Mouse (Mus musculus): Measurements from ENCODE around the gene Naip2. TPM values are rescaled to one million over a fixed set of nuclear protein-coding genes. Genes with fewer than 3 reads are reported as not detected.
A peak's percentile ranks its signal among the peaks of the same experiment; 100 is the strongest.

Gene Naip2
- total and polyA plus RNA-seq, 3 experiments, result 0.26 to 21.3 (median 10.6) TPM

GRCm38 (mm10) chr13:100112218-100112972, 89.5 kb downstream of the Naip2 start:
- Histone ChIP-seq H3K9me3 (replicated peaks) (no peaks in the 10 kb centered on the region), H3K36me3 (replicated peaks) (peaks cover 2% of the 10 kb centered on the region), H3K27me3 (ENCODE audit: insufficient read depth, low read length) (peaks cover 5% of the 10 kb centered on the region), H3K4me3 (ENCODE audit: low read depth, low read length) (no peak overlapping the region), H3K4me1 (ENCODE audit: insufficient read depth, low read depth, low read length) (peaks cover 15% of the 10 kb centered on the region)
- ATAC-seq (ENCODE audit: extremely low read depth, insufficient number of reproducible peaks, low FRiP score, poor library complexity, severe bottlenecking) (peak; percentile 34; the same call in 1 of the 2 replicates), DNase-seq (ENCODE audit: low spot score) (no peak)
- TF ChIP-seq TAL1 (conservative IDR thresholded peaks at IDR 0.05; ENCODE audit: low read depth, low read length) (no peak), CTCF (IDR thresholded peaks at IDR 0.05; ENCODE audit: low read depth, low read length) (no peak), GATA2 (IDR thresholded peaks at IDR 0.05; ENCODE audit: borderline replicate concordance, low read depth, low read length) (no peak), GATA1 (IDR thresholded peaks at IDR 0.05; ENCODE audit: borderline replicate concordance, low read length) (no peak), POLR2AphosphoS5 (IDR thresholded peaks at IDR 0.05; ENCODE audit: insufficient replicate concordance, low read depth, low read length) (no peak)

DNA sequence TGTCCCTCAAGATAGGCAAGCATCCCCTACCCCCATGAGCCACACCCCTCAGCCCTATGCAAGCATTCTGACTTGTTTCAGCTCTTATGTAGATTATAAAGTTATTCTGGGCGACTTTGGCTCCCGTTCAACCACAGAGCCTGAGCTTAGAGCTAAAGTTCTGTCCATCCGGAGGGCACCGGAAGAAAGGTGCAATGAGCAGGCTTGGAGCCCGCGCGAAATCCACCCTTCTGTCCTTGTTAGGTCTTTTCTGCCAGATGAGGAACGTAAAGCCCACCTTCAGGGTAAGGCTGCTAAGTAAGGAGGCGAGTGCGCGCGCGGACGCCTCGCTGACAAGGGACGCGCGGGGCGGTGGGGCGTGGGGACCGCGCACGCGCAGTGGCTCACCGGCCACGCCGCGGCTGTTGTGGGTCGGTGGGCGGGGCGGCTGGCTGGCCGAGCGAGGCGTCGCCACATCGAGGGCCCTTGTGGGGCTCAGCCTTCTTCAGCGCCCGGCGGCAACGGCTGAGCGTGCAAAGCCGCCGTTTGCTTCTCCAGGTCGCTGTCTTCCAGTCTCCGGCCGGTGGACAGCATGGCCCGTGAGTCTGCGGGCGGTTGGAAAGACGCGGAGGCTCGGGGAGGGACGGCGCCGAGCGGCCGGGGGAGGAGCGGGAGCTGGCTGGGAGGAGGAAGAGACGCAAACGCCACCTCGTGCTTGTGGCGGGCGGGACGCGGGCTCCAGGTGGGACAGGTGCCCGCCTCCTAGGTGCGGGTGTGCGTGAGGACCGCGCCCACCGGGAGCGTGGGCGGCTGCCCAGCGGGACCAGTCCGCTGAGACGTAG, 94.0 kb downstream of the Naip2 start, which contains the start of gene Serf1:
Serf1 (plus strand) TSS at position 361 of the 821 bp plus-strand sequence.
- no peak; the same call in 1 of the 2 replicates for ATAC-seq (ENCODE audit: extremely low read depth, insufficient number of reproducible peaks, low FRiP score, poor library complexity, severe bottlenecking)
- TF ChIP-seq CTCF (IDR thresholded peaks at IDR 0.05; ENCODE audit: low read depth, low read length), result no peak
- no peak for TF ChIP-seq GATA2 (IDR thresholded peaks at IDR 0.05; ENCODE audit: borderline replicate concordance, low read depth, low read length)
- TF ChIP-seq POLR2AphosphoS5 (IDR thresholded peaks at IDR 0.05; ENCODE audit: insufficient replicate concordance, low read depth, low read length), result no peak
- TF ChIP-seq TAL1 (conservative IDR thresholded peaks at IDR 0.05; ENCODE audit: low read depth, low read length), result no peak
- no peak for TF ChIP-seq GATA1 (IDR thresholded peaks at IDR 0.05; ENCODE audit: borderline replicate concordance, low read length)
- peak; percentile 80 for DNase-seq (ENCODE audit: low spot score)

GRCm38 (mm10) chr13:100103748-100104254, 98.1 kb downstream of the Naip2 start, which contains the start of gene Bdp1:
Gene Bdp1 (minus strand): TSS chr13:100104070.
- Histone ChIP-seq H3K9me3 (replicated peaks) (no peaks in the 10 kb centered on the region), H3K4me1 (ENCODE audit: insufficient read depth, low read depth, low read length) (peaks cover 47% of the 10 kb centered on the region), H3K36me3 (replicated peaks) (peaks cover 15% of the 10 kb centered on the region), H3K4me3 (ENCODE audit: low read depth, low read length) (peak within 1 kb of the TSS; percentile 90), H3K27me3 (ENCODE audit: insufficient read depth, low read length) (no peaks in the 10 kb centered on the region)
- DNase-seq (ENCODE audit: low spot score) (peak; percentile 76), ATAC-seq (ENCODE audit: extremely low read depth, insufficient number of reproducible peaks, low FRiP score, poor library complexity, severe bottlenecking) (peak; percentile 47)
- no peak for TF ChIP-seq GATA2 (IDR thresholded peaks at IDR 0.05; ENCODE audit: borderline replicate concordance, low read depth, low read length)
- no peak for TF ChIP-seq POLR2AphosphoS5 (IDR thresholded peaks at IDR 0.05; ENCODE audit: insufficient replicate concordance, low read depth, low read length)
- no peak for TF ChIP-seq CTCF (IDR thresholded peaks at IDR 0.05; ENCODE audit: low read depth, low read length)
- TF ChIP-seq GATA1 (IDR thresholded peaks at IDR 0.05; ENCODE audit: borderline replicate concordance, low read length), result no peak

More for the DNA sequence above, 94.0 kb downstream of the Naip2 start, which contains the start of gene Serf1:
- Histone ChIP-seq H3K4me3 (ENCODE audit: low read depth, low read length) (peak within 1 kb of the TSS; percentile 77), H3K9me3 (replicated peaks) (no peaks in the 10 kb centered on the region), H3K36me3 (replicated peaks) (peaks cover 2% of the 10 kb centered on the region), H3K27me3 (ENCODE audit: insufficient read depth, low read length) (no peaks in the 10 kb centered on the region), H3K4me1 (ENCODE audit: insufficient read depth, low read depth, low read length) (peaks cover 25% of the 10 kb centered on the region)

DNA sequence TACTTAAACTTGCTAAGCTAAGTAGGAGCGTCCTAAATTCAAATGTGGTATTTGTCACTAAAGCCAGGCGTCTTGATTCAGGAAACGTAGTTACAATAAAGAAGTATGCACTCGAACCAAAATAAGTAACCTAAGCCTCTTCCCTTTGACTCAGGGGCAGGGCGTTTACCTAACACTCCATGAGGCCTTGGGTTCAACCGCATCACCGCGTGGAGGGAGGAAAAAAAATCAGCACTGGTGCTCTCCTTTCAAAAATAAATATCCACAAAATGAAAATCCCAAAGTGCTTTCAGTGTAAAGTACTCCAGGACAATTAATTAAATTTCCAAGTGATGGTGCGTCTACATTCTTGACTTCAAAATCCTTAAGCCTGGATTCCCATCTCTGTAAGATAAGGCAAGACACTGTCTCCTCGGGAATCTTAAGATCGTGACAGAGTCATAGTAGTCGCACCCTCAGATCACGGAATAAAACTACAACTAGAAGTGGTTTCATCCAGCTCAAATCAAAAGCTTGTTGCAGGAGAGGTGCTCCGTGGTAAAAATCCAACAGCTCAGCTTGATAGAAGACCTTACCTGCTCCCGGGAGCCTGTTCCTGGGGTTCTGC, 98.7 kb downstream of the Naip2 start:
- H3K4me1 ChIP-seq (ENCODE audit: insufficient read depth, low read depth, low read length), result peaks cover 45% of the 10 kb centered on the region
- H3K36me3 ChIP-seq (replicated peaks), result peaks cover 20% of the 10 kb centered on the region
- DNase-seq (ENCODE audit: low spot score) (peak; percentile 17), ATAC-seq (ENCODE audit: extremely low read depth, insufficient number of reproducible peaks, low FRiP score, poor library complexity, severe bottlenecking) (no peak)
- H3K27me3 ChIP-seq (ENCODE audit: insufficient read depth, low read length), result no peaks in the 10 kb centered on the region
- H3K4me3 ChIP-seq (ENCODE audit: low read depth, low read length), result peak overlapping the region; percentile 90
- H3K9me3 ChIP-seq (replicated peaks), result no peaks in the 10 kb centered on the region
- TF ChIP-seq CTCF (IDR thresholded peaks at IDR 0.05; ENCODE audit: low read depth, low read length), result no peak

GRCm38 (mm10) chr13:100098808-100099207, 103.1 kb downstream of the Naip2 start:
- no peak for DNase-seq (ENCODE audit: low spot score)
- TF ChIP-seq GATA2 (IDR thresholded peaks at IDR 0.05; ENCODE audit: borderline replicate concordance, low read depth, low read length) (no peak), CTCF (IDR thresholded peaks at IDR 0.05; ENCODE audit: low read depth, low read length) (no peak), GATA1 (IDR thresholded peaks at IDR 0.05; ENCODE audit: borderline replicate concordance, low read length) (no peak)
- peaks cover 61% of the 10 kb centered on the region for H3K36me3 ChIP-seq (replicated peaks)
- ATAC-seq (ENCODE audit: extremely low read depth, insufficient number of reproducible peaks, low FRiP score, poor library complexity, severe bottlenecking), result peak; percentile 64
- H3K9me3 ChIP-seq (replicated peaks), result no peaks in the 10 kb centered on the region
- H3K4me3 ChIP-seq (ENCODE audit: low read depth, low read length), result no peak overlapping the region; the same call in 1 of the 2 replicates
- no peaks in the 10 kb centered on the region for H3K27me3 ChIP-seq (ENCODE audit: insufficient read depth, low read length)
- H3K4me1 ChIP-seq (ENCODE audit: insufficient read depth, low read depth, low read length), result peaks cover 28% of the 10 kb centered on the region

Other genes starting within 250 kb of the Naip2 start
- gene Mccc2, start 186.5 kb downstream of the Naip2 start, total RNA-seq (2014; fragmentation: Nextera tagmentation), result 7.4 and 9.8 TPM in 2 replicates
- 6.8 TPM in 2 replicates for gene Mccc2, start 186.5 kb downstream of the Naip2 start, total RNA-seq (2017)
- 4.0 and 4.4 TPM in 2 replicates for gene Mccc2, start 186.5 kb downstream of the Naip2 start, polyA plus RNA-seq (2012)
- 84.4 and 103 TPM in 2 replicates for gene Bdp1, start 98.0 kb downstream of the Naip2 start, total RNA-seq (2014; fragmentation: Nextera tagmentation)
- 51.3 and 59.3 TPM in 2 replicates for gene Bdp1, start 98.0 kb downstream of the Naip2 start, total RNA-seq (2017)
- gene Bdp1, start 98.0 kb downstream of the Naip2 start, polyA plus RNA-seq (2012), result 6.2 and 6.6 TPM in 2 replicates
- 5.6 and 11.1 TPM in 2 replicates for gene Serf1, start 94.1 kb downstream of the Naip2 start, total RNA-seq (2014; fragmentation: Nextera tagmentation)
- gene Serf1, start 94.1 kb downstream of the Naip2 start, total RNA-seq (2017), result 27.2 and 29.6 TPM in 2 replicates
- 19.2 and 29.6 TPM in 2 replicates for gene Serf1, start 94.1 kb downstream of the Naip2 start, polyA plus RNA-seq (2012)
- 72.0 and 92.5 TPM in 2 replicates for gene Smn1, start 77.2 kb downstream of the Naip2 start, total RNA-seq (2014; fragmentation: Nextera tagmentation)
- 26.4 and 46.6 TPM in 2 replicates for gene Smn1, start 77.2 kb downstream of the Naip2 start, total RNA-seq (2017)
- gene Smn1, start 77.2 kb downstream of the Naip2 start, polyA plus RNA-seq (2012), result 75.2 and 80.4 TPM in 2 replicates
- gene Naip5, start 44.2 kb upstream of the Naip2 start, total RNA-seq (2014; fragmentation: Nextera tagmentation), result 2.5 and 3.5 TPM in 2 replicates
- 3.0 and 3.3 TPM in 2 replicates for gene Naip5, start 44.2 kb upstream of the Naip2 start, total RNA-seq (2017)
- gene Naip5, start 44.2 kb upstream of the Naip2 start, polyA plus RNA-seq (2012), result 0.04 TPM in 2 replicates
- 7.1 and 7.4 TPM in 2 replicates for gene Naip6, start 115.6 kb upstream of the Naip2 start, total RNA-seq (2014; fragmentation: Nextera tagmentation)
- gene Naip6, start 115.6 kb upstream of the Naip2 start, total RNA-seq (2017), result 5.9 and 6.0 TPM in 2 replicates
- gene Naip6, start 115.6 kb upstream of the Naip2 start, polyA plus RNA-seq (2012), result 0.11 and 0.12 TPM in 2 replicates